Mouse (Mus musculus) ES-Bruce4 (cell line): ENCODE measurements around the gene Tex26.

Experiments used
- CTCF ChIP-seq: IDR thresholded peaks from one replicate; pipeline ENCODE4 v1.8.1; 2011; ENCODE audit warnings: low read depth, low read length
- EP300 ChIP-seq: IDR thresholded peaks from 2 replicates; pipeline ENCODE4 v1.6.1; 2011; ENCODE audit warnings: low read depth, low read length; ENCODE audit not compliant: insufficient read depth
- POLR2A ChIP-seq: IDR thresholded peaks from one replicate; pipeline ENCODE4 v1.8.1; 2011; ENCODE audit warnings: low read length; ENCODE audit not compliant: insufficient read depth

GRCm38 (mm10) chr5:149401446-149401975 is 37.9 kb upstream of the Tex26 start:
- no peak for TF ChIP-seq CTCF
- no peak for TF ChIP-seq POLR2A
- TF ChIP-seq EP300 = no peak
